Mouse (Mus musculus): ENCODE data around the gene D5Ertd579e.

Gene D5Ertd579e

GRCm38 (mm10) chr5:36601492-36601891, 94.3 kb downstream of the D5Ertd579e start:
- DNase-seq: no peak

GRCm38 (mm10) chr5:36598883-36599282, 96.9 kb downstream of the D5Ertd579e start:
- DNase-seq: no peak

GRCm38 (mm10) chr5:36597653-36598052, 98.2 kb downstream of the D5Ertd579e start:
- DNase-seq: no peak

- DNase-seq: no peak
These were observed 99.6 kb downstream of the D5Ertd579e start for GRCm38 (mm10) chr5:36596225-36596624.

- no peak for DNase-seq
These were observed 100.7 kb downstream of the D5Ertd579e start for GRCm38 (mm10) chr5:36595115-36595514.

- no peak for DNase-seq
These were observed 101.5 kb downstream of the D5Ertd579e start for GRCm38 (mm10) chr5:36594344-36594743.

GRCm38 (mm10) chr5:36593176-36593575, 102.6 kb downstream of the D5Ertd579e start, which contains the start of gene Tbc1d14:
Tbc1d14 (minus strand) TSS chr5:36593276.
- no peak for DNase-seq

GRCm38 (mm10) chr5:36590499-36590920, 105.3 kb downstream of the D5Ertd579e start:
- no peak for DNase-seq

- peak; percentile 21 for DNase-seq
These were observed 111.5 kb downstream of the D5Ertd579e start for GRCm38 (mm10) chr5:36584299-36584698.

- peak; percentile 100 for DNase-seq
These were observed 113.7 kb downstream of the D5Ertd579e start for GRCm38 (mm10) chr5:36581924-36582642.

GRCm38 (mm10) chr5:36581259-36581923, 114.4 kb downstream of the D5Ertd579e start:
- no peak for DNase-seq

GRCm38 (mm10) chr5:36579967-36580366, 115.9 kb downstream of the D5Ertd579e start:
- DNase-seq: no peak

GRCm38 (mm10) chr5:36578982-36579381, 116.8 kb downstream of the D5Ertd579e start:
- no peak for DNase-seq

- DNase-seq: no peak
These were observed 119.4 kb downstream of the D5Ertd579e start for GRCm38 (mm10) chr5:36576457-36576856.

GRCm38 (mm10) chr5:36575745-36576144, 120.1 kb downstream of the D5Ertd579e start:
- no peak for DNase-seq

- no peak for DNase-seq
These were observed 120.6 kb downstream of the D5Ertd579e start for GRCm38 (mm10) chr5:36575227-36575626.

GRCm38 (mm10) chr5:36574147-36574870, 121.5 kb downstream of the D5Ertd579e start:
- peak; percentile 54 for DNase-seq

- DNase-seq: no peak
These were observed 122.5 kb downstream of the D5Ertd579e start for GRCm38 (mm10) chr5:36573354-36573753.

- DNase-seq: no peak
These were observed 124.5 kb downstream of the D5Ertd579e start for GRCm38 (mm10) chr5:36571371-36571770.

- peak; percentile 31 for DNase-seq
These were observed 125.1 kb downstream of the D5Ertd579e start for GRCm38 (mm10) chr5:36570546-36571245.

GRCm38 (mm10) chr5:36570098-36570497, 125.7 kb downstream of the D5Ertd579e start:
- DNase-seq: no peak

GRCm38 (mm10) chr5:36568118-36568517, 127.7 kb downstream of the D5Ertd579e start:
- DNase-seq: no peak

GRCm38 (mm10) chr5:36567627-36568026, 128.2 kb downstream of the D5Ertd579e start:
- no peak for DNase-seq

All from thymus, postnatal 25 days (tissue).